Mouse (Mus musculus) embryonic facial prominence, embryonic 11.5 days (tissue): ENCODE measurements at regions not wholly inside any gene's neighbourhood (a gene's known extent, or its start where the extent isn't known, plus 50 kb on each side); places are given as distances from the start of the nearest gene placed in this dataset.
"Not testable (repeated sequence)": the region's sequence is repeated elsewhere in the genome, so short reads cannot be mapped to it uniquely, and the experiment has no call there.

ENCODE experiments used
- ATAC-seq: fragments of 200-750 bp; cut with Nextera tagmentation; replicated peaks from 2 replicates; pipeline ENCODE4 v1.8.0; 2017; ENCODE audit warnings: low read depth; ENCODE audit not compliant: insufficient number of reproducible peaks, low FRiP score, low TSS enrichment
- DNase-seq: peaks from one replicate; pipeline ENCODE4 v3.0.0-alpha.2; 2015; ENCODE audit warnings: low spot score
- H3K27ac ChIP-seq: fragments of 300-500 bp; sonication (generic); replicated peaks from 2 replicates; pipeline ENCODE4 v1.5.1; 2014; ENCODE audit warnings: mild to moderate bottlenecking, low read depth, low read length, control low read depth
- H3K27me3 ChIP-seq: fragments of 300-500 bp; sonication (generic); 2 replicates; pipeline ENCODE4 v1.6.1; 2014; ENCODE audit warnings: mild to moderate bottlenecking, low read length, moderate library complexity, mixed read lengths; ENCODE audit not compliant: control insufficient read depth, insufficient read depth
- H3K36me3 ChIP-seq: fragments of 300-500 bp; sonication (generic); replicated peaks from 2 replicates; pipeline ENCODE4 v1.6.1; 2014; ENCODE audit warnings: low read depth, mild to moderate bottlenecking, low read length, moderate library complexity, mixed read lengths; ENCODE audit not compliant: control insufficient read depth, insufficient read depth
- H3K4me1 ChIP-seq: fragments of 300-500 bp; sonication (generic); 2 replicates; pipeline ENCODE4 v1.6.1; 2014; ENCODE audit warnings: low read length, mixed read lengths; ENCODE audit not compliant: control insufficient read depth, insufficient read depth
- H3K4me2 ChIP-seq: fragments of 300-500 bp; sonication (generic); 2 replicates; pipeline ENCODE4 v1.6.1; 2014; ENCODE audit warnings: low read depth, mild to moderate bottlenecking, control low read depth, low read length, moderate library complexity
- H3K4me3 ChIP-seq: fragments of 300-500 bp; sonication (generic); 2 replicates; pipeline ENCODE4 v1.5.1; 2014; ENCODE audit warnings: low read depth, low read length, control low read depth
- H3K9ac ChIP-seq: fragments of 300-500 bp; sonication (generic); replicated peaks from 2 replicates; pipeline ENCODE4 v1.6.1; 2014; ENCODE audit warnings: mild to moderate bottlenecking, control low read depth, low read length
- H3K9me3 ChIP-seq: fragments of 300-500 bp; sonication (generic); replicated peaks from 2 replicates; pipeline ENCODE4 v1.6.1; 2016; ENCODE audit warnings: mild to moderate bottlenecking, low read length, inconsistent platforms, mixed read lengths; ENCODE audit not compliant: control insufficient read depth
- WGBS: fragments of 180-500 bp; shearing (Covaris S2); extraction: QIAGEN DNeasy Blood & Tissue Kit; methylation state at CpG from one replicate; pipeline ENCODE4 v1.1.7; 2014; 5-methylcytosine and 5-hydroxymethylcytosine counted together

- DNase-seq (no peak), ATAC-seq (no peak)
- no peak overlapping the region for H3K27ac ChIP-seq
- no peaks in the 10 kb centered on the region; the same call in 1 of the 2 replicates for H3K9me3 ChIP-seq
- H3K9ac ChIP-seq = no peak overlapping the region
- H3K4me2 ChIP-seq = no peak overlapping the region
- H3K27me3 ChIP-seq = no peaks in the 10 kb centered on the region
- H3K4me1 ChIP-seq = no peaks in the 10 kb centered on the region
- WGBS = 77% methylated on average over 3 of the region's 3 CpGs
- no peak overlapping the region for H3K4me3 ChIP-seq
- no peaks in the 10 kb centered on the region for H3K36me3 ChIP-seq
Observed at GRCm38 (mm10) chr13:3341416-3341815, 196.4 kb upstream of the Gdi2 start.

- no peak for DNase-seq
- Histone ChIP-seq H3K4me3 (no peak overlapping the region), H3K36me3 (no peaks in the 10 kb centered on the region), H3K27ac (no peak overlapping the region), H3K4me2 (no peak overlapping the region), H3K4me1 (no peaks in the 10 kb centered on the region), H3K9ac (no peak overlapping the region), H3K27me3 (no peaks in the 10 kb centered on the region), H3K9me3 (no peaks in the 10 kb centered on the region)
- ATAC-seq = no peak
- 87% methylated on average over 5 of the region's 5 CpGs for WGBS
Observed at GRCm38 (mm10) chr13:3343611-3344010, 194.3 kb upstream of the Gdi2 start.

- ATAC-seq, H3K4me2 ChIP-seq, H3K4me3 ChIP-seq, H3K9me3 ChIP-seq, H3K36me3 ChIP-seq, DNase-seq, H3K4me1 ChIP-seq, H3K9ac ChIP-seq, H3K27ac ChIP-seq: not testable (repeated sequence)
- peaks cover 20% of the 10 kb centered on the region for H3K27me3 ChIP-seq
Observed at GRCm38 (mm10) chr13:3354912-3355311, 183.0 kb upstream of the Gdi2 start.

- peaks cover 4% of the 10 kb centered on the region; the same call in 1 of the 2 replicates for H3K4me1 ChIP-seq
- no peaks in the 10 kb centered on the region for H3K36me3 ChIP-seq
- H3K4me3 ChIP-seq = peak overlapping the region; percentile 25
- peak overlapping the region; percentile 40 for H3K4me2 ChIP-seq
- H3K27me3 ChIP-seq = peaks cover 26% of the 10 kb centered on the region
- no peak for ATAC-seq
- 1% methylated on average over 45 of the region's 45 CpGs for WGBS
- H3K9ac ChIP-seq = no peak overlapping the region
- no peaks in the 10 kb centered on the region for H3K9me3 ChIP-seq
- DNase-seq = peak; percentile 20
- no peak overlapping the region for H3K27ac ChIP-seq
Observed at GRCm38 (mm10) chr13:3358079-3358608, 179.7 kb upstream of the Gdi2 start.

- Histone ChIP-seq H3K4me3 (peak overlapping the region; percentile 48), H3K36me3 (no peaks in the 10 kb centered on the region), H3K27ac (no peak overlapping the region), H3K4me1 (peaks cover 4% of the 10 kb centered on the region; the same call in 1 of the 2 replicates), H3K9me3 (no peaks in the 10 kb centered on the region), H3K27me3 (peaks cover 26% of the 10 kb centered on the region), H3K4me2 (peak overlapping the region; percentile 89), H3K9ac (no peak overlapping the region)
- DNase-seq = peak; percentile 29
- ATAC-seq = peak; percentile 65; the same call in 1 of the 2 replicates
- under 1% methylated on average over 41 of the region's 41 CpGs for WGBS
Observed at GRCm38 (mm10) chr13:3358996-3359750, 178.7 kb upstream of the Gdi2 start.

GRCm38 (mm10) chr13:3359751-3360260 lies 178.1 kb upstream of the Gdi2 start:
- Histone ChIP-seq H3K4me2 (peak overlapping the region; percentile 89), H3K4me3 (peak overlapping the region; percentile 48), H3K27me3 (peaks cover 26% of the 10 kb centered on the region)
- DNase-seq = peak; percentile 1
- H3K9ac ChIP-seq, H3K4me1 ChIP-seq, H3K9me3 ChIP-seq, H3K36me3 ChIP-seq, H3K27ac ChIP-seq: not testable (repeated sequence)
- WGBS = 1% methylated on average over 35 of the region's 35 CpGs
- 0 out of 2 replicates have a peak, but pooled peaks have one; percentile 13 for ATAC-seq

GRCm38 (mm10) chr13:3360503-3361490 lies 177.1 kb upstream of the Gdi2 start:
- DNase-seq (peak; percentile 66), ATAC-seq (peak; percentile 60)
- Histone ChIP-seq H3K4me1 (peaks cover 4% of the 10 kb centered on the region; the same call in 1 of the 2 replicates), H3K9ac (peak overlapping the region; percentile 13; the same call in 1 of the 2 replicates), H3K4me3 (peak overlapping the region; percentile 48), H3K27ac (no peak overlapping the region), H3K4me2 (peak overlapping the region; percentile 89), H3K36me3 (no peaks in the 10 kb centered on the region), H3K9me3 (no peaks in the 10 kb centered on the region), H3K27me3 (peaks cover 26% of the 10 kb centered on the region)
- under 1% methylated on average over 82 of the region's 82 CpGs for WGBS
